Mouse (Mus musculus): ENCODE measurements around the gene Cd163l1.

DNA sequence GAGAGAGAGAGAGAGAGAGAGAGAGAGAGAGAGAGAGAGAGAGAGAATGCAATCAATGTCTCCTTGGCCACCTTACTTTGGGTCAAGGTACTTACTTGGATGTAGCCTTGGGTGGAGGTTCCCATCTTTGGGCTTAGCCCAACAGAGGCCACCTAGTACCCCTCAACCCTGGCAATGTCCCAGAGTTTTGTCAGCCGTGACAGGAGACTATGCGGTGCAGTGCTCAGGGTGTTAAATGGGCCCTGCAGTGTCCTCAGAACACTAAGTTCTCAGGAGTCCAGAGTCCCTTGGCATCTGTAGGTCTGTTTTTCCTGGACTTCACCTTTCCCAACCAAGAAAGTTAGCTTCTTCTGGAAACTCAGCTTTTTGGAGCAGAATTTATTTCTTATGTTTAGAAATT lies 38.9 kb upstream of the Cd163l1 start:
- TF ChIP-seq CTCF (IDR thresholded peaks at IDR 0.05; ENCODE audit: extremely low read depth, insufficient read depth, low read length) = no peak
- no peak for TF ChIP-seq POLR2A (IDR thresholded peaks at IDR 0.05; ENCODE audit: extremely low read depth, insufficient read depth, low read length)
